Mouse (Mus musculus): ENCODE data around the gene Kpna3.
"Not testable (repeated sequence)": the region's sequence is repeated elsewhere in the genome, so short reads cannot be mapped to it uniquely, and the experiment has no call there.

Kpna3 gene

GRCm38 (mm10) chr14:61439661-61440559 is at the start of gene Kpna3:
Gene Kpna3 (minus strand): TSS chr14:61439874.
- DNase-seq = peak; percentile 98

DNA sequence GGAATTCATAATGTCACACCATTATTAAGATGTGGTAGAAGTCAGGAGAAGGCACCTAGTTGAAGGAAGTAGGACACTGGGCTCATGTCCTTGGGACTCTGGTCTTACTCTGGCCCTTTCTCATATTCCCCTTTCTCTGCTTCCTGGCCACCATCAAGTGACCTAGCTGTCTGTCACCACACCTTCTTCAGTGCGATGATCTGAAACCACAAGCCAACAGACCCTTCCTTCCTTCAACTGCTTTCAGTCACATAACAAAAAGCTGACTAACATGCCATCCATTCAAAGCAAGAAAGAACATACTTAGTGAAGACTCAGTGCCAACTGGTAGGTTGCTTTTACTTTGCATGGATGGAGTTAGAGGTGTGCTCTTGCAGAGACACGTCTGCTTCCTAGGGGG is 20.7 kb upstream of the Kpna3 start:
- DNase-seq = no peak

DNA sequence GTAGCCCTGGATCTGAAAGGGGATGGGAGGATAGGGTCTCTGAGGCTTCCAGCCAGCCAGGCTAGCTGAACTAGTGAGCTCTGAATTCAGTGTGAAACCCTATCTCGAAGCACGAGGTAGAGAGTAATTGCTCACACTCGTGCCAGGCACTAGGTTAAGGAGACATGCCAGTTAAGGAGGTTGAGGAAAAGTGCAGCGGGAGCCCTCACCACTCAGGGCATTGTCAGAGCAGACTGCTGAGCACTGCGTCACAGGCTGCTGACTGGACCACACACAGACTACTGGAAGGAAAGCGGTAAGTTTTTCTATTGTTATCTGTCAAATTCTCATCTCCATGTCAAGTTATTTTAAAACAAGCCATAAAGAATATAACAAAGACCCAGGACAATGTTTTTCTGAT is 17.8 kb upstream of the Kpna3 start:
- no peak for DNase-seq

DNA sequence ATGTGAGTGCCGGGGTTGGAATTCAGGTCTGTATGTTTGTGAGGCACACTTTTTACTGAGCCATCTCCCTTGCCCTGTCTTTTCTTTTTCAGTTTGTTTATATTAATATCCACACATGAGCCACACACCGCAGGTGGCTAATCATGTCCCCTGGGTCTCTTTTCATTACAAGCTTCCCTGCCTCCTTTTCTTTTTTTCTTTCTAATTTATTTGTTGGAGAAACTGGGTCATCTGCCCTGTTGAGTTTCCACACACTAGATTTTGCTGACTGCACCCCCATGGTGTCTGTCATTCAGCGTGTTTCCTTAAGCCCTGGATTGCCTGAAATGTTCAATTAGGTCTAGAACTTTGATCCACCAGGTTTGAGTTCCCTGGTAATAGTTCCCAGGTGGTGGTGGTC is 15.9 kb upstream of the Kpna3 start:
- DNase-seq = no peak

DNA sequence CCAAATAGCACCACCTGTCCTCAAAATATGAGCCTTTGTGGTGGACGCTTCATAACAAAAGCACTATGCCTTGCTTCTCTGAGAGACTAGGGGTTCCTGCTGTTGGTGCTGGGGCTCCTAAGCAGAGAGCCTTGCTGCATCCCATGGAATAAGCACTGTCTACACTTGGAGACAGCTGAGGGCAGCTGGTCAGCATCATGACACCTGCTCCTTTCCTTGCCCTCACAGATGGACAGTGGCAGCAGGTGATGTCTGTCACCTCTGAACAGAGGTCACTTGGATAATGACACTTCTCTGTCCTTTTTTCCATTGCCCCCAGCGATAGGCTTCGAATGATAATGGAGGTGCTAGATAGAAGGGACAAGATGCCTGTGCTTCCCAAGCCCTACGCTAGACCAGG is 13.4 kb upstream of the Kpna3 start:
- DNase-seq = no peak

- no peak for DNase-seq
These were observed 12.8 kb upstream of the Kpna3 start for GRCm38 (mm10) chr14:61452481-61452880.

- DNase-seq = no peak
These were observed 8.1 kb upstream of the Kpna3 start for GRCm38 (mm10) chr14:61447775-61448174.

DNA sequence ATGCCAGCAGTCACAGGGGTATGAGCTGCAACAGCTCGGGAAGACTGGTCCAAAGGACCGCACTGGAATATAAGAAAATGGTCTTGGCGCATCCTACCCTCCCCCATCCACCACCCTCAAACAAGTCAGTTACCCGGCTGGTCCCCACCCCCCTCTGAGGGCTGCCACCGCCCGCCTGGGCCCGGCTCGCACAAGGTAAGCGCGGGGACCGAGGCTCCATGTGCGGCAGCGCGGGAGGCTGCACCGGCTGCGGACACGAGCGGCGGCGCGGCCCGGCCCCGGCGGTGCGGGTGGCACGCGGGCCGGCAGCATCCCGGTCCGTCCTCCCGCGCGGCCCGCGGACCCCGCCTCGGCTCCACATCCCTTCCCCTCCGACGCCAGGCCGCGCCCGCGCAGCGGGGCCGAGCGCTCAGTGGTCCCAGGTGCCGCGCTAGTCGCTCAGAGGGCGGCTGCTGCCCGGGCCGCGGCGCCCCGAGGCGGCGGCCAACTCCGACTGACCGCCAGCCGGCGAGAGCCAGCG is 473 bp downstream of the Kpna3 start:
- DNase-seq = peak; percentile 41

DNA sequence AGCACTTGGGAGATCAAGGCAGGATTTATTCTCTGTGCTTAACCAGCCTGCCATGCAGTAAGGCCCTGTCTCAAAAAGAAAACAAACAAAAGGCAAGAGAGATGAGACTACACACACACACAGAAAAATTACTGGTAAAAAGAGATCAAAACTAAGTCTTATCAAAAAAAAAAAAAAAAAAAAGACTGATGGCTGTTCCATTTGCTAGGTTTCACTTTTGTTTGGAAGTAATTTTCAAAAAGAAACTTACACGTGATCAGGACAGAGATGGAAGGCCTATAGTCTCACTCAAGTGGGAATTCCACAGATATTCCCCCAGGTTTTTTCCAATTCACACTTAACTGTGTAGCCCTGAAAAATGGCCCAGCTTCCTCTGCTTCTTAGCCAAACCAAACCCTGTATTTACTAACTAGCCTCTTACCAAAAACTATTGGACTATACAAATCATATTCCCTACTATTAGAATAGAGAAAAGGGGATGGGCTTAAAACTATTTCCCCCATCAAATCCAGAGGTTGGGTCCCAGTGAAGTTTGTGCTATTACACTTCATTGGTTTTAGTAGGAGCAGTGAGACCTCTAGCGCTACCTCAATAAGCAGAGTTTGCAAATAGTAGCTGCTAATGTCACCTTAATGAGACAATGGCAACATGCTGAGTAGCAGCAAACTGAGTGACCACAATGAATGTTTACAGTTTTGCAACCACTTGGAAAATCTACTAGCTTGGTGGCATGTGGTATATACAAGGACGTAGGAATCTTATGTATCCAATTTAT is 1.3 kb downstream of the Kpna3 start:
- no peak for DNase-seq

DNA sequence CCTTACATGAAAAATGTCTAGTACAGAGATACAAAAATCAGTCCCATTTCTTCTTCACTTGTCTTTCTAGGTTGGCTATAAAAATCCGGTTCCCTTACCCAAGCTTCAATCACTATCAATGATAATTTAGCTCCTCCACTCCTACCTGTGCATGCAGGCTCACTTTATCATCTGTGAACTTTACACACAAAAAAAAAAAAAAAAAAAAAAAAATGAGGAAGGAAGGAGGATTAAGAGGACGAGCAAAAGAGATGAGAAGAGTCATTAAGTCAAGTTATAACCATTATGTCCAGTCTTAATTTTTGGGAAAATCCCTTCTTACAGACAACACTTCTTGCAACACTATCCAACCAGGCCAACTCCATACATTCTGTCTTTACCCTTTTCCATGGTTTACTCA is 2.8 kb downstream of the Kpna3 start:
- DNase-seq = no peak

DNA sequence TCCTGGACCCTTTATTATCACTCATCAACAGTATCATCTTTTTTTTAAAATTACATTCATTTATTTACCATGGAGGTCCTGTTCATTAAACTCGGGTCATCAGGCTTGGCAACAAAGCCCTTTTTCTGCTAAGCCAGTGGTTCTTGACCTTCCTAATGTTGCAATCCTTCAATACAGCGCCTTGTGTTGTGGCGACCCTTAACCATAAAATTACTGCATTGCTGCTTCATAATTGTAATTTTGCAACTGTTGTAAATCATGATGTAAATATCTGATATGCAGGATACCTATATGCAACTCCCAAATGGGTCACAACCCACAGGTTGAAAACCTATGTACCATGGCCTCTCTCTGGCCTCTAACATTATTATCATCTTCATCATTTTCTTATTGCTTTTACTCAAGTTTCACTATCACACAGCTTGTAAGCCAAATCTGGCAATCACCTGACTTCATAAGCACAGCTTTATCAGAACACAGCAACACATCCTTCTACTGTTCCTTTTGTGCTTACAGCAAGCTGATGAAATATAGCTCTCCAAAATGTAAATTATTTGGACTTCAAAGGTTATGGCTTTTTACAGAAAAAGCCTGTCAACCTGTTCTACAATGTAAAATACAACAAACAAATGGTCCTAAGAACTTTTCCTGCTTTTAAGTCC is 11.4 kb downstream of the Kpna3 start:
- DNase-seq = no peak

GRCm38 (mm10) chr14:61427095-61427494 is 12.6 kb downstream of the Kpna3 start:
- not testable (repeated sequence) for DNase-seq

DNA sequence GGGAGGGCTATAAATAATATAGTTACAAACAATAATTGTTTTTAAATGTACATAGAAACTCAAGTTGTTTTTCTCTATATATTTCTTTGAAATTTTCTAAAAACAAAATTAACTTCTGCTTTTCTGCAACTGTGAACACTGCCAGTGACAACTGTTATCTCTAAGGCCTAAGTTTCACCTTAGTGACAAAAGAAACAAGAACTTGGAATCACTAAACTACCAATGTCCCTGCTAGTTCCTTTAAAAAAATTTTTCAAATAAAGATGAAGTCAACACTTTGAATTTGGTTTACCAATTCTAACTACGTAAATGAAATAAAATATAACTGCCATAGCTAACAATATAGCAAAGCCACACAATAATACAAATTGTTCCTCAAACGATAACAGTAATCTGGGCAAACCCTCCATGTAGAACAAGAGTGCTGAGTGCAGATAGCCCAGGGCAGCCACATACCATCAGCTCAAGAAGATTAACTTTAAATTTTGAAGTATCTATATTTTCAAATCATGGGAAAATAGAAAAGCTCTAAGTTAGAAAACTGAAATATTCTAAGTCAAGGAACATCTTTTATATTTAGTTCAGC is 14.5 kb downstream of the Kpna3 start:
- no peak for DNase-seq

GRCm38 (mm10) chr14:61415719-61416118 is 24.0 kb downstream of the Kpna3 start:
- DNase-seq = no peak

DNA sequence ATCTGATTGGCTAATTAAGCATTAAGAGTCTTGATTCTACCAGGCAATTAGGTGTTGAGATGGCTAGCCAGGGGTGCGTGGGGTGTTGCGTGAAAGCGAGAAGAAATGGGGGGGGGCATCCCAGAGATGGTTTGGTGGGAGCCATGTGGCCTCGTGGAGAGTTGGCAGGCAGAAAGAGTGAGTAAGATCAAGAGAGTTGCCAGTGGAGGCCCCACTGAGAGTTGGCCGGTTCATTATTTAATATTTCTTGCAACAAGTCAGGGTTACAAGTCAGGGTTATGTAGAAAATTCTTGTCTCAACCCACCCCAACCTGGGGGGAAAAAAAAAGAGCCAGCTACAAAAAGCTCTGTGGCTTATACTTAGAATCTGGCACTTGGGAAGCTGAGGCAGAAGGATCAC is 24.4 kb downstream of the Kpna3 start:
- DNase-seq = no peak

- DNase-seq = no peak
These were observed 24.9 kb downstream of the Kpna3 start for GRCm38 (mm10) chr14:61414808-61415207.

DNA sequence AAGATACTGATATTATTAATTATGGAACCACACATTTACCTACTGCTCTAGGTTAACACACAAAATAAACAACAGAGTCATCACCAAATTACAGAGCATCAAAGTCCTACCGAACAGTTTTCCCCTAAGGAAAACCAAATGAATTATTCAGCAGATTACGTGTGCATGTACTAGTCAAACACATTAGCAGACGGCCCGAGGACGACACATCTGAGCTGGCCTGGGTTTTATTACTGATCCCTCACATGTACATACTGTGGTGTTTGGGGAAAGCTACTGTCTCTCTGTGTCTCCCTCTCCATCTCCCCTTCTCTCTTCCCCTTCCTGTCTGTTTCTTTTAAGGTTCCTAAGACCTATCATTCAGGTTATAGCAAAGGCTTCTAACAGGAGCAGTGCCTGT is 25.5 kb downstream of the Kpna3 start:
- no peak for DNase-seq

GRCm38 (mm10) chr14:61413686-61414085 is 26.0 kb downstream of the Kpna3 start:
- no peak for DNase-seq

DNA sequence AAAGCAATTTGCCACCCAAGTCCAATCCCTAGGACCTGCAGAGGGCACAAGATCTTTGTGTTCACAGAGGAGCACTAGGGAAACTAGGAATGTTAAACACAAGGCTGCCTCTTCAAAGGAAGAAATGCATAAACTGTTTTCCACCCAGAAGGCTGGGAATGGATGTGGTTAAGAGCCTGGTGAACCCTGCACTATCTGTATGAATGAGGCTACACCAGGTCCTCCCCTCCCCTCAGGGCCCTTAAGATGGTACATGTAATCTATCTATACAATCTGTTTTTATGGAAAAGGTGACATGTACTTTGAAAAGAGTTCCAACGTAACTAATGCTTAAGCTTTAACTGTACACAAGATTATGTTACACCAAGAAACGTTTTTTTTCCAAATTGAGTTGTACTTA is 29.7 kb downstream of the Kpna3 start:
- no peak for DNase-seq

GRCm38 (mm10) chr14:61407055-61407454 is 32.6 kb downstream of the Kpna3 start:
- DNase-seq = no peak

DNA sequence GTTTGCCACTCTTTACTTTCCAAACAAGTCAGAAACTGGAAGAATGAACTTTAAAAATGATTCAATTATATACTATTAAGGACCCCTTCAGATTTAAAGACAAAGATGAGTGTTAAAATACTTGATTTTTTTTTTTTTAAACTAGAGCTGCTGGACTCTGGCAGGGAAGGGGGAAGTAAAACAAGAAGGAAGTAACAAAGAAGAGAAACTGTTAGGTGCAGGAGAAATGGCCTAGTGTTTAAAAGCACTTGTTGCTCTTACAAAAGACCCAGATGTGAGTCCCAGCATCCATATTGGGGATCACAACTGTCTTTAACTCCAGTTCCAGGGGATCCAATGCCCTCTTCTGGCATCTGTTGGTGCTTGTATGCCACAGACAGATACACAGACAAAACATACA is 33.9 kb downstream of the Kpna3 start:
- no peak for DNase-seq

DNA sequence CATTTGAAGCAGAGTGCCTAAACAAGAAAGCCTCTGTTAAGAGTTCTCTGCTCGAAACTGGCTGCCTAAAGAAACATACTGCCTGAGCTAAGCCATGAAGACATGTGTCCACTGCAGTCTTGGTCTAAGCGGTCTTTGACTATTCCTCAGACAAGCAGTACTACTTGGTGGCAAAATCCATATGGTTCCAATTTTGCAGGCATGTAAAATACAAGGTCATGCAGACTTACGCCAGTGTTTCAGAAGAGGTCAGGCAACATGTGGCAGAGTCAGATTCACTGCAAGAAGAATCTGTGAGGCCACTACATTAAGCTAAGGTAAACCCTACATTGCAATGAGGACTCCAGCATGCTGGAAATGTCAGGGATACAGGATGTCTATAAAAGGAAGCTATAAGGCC is 34.7 kb downstream of the Kpna3 start:
- no peak for DNase-seq

GRCm38 (mm10) chr14:61394745-61395144 is 44.9 kb downstream of the Kpna3 start:
- DNase-seq = no peak

Data from lung, postnatal 14 days (tissue).